Mouse (Mus musculus): ENCODE results near the gene Ctcfl.

Gene Ctcfl

DNA sequence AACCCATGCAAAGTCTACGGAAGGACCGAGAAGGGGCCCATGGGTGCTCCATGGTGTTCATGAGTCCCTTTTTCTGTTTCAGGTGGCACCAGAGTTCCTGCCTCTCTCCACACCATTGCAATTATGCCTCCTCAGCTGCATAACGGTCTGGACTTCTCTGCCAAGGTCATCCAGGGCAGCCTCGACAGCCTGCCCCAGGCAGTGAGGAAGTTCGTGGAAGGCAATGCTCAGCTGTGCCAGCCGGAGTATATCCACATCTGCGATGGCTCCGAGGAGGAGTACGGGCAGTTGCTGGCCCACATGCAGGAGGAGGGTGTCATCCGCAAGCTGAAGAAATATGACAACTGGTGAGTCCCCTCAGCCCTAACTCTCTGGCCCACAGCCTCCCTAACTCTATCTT is 33.9 kb upstream of the Ctcfl start:
- Histone ChIP-seq H3K27me3 (ENCODE audit: control insufficient read depth, insufficient read depth, low read length, poor library complexity, severe bottlenecking) (no peaks in the 10 kb centered on the region), H3K36me3 (ENCODE audit: control insufficient read depth, insufficient read depth, low read length, poor library complexity, severe bottlenecking) (no peaks in the 10 kb centered on the region)
- DNase-seq (ENCODE audit: low read depth, low spot score), result no peak

DNA sequence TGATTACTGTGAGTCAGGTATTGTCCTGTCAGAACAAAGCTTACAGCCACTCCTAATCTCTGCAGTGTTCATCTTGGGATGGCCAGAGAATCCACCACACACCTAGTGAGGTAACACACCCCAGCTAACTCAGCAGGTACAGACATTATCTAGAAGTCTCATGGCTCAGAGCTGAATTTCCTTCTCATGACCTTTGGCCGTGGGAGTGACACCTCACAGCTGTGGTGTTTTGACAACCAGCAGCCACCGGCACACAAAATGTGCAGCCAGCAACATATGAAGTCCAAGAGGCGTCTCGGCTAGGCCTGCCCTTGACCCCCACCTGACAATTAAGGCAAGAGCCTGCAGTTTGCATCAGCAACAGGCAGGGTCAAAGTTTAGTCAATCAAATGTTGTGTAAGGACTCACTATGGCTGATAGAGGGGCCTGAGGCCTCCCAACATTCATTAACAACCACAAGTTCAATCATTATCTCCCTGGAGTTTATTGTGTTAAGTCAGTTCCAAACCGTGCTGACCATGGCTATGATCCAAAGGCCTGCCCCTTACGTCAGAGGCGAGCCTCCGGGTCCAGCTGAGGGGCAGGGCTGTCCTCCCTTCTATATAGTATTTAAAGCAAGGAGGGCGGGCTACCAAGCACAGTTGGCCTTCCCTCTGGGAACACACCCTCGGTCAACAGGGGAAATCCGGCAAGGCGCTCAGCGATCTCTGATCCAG is 33.3 kb upstream of the Ctcfl start, which contains the start of gene Pck1:
TSS of gene Pck1 (plus strand) at position 613 of the 716 bp plus-strand sequence.
- H3K36me3 ChIP-seq (ENCODE audit: control insufficient read depth, insufficient read depth, low read length, poor library complexity, severe bottlenecking), result no peaks in the 10 kb centered on the region
- DNase-seq (ENCODE audit: low read depth, low spot score), result no peak
- no peaks in the 10 kb centered on the region for H3K27me3 ChIP-seq (ENCODE audit: control insufficient read depth, insufficient read depth, low read length, poor library complexity, severe bottlenecking)

DNA sequence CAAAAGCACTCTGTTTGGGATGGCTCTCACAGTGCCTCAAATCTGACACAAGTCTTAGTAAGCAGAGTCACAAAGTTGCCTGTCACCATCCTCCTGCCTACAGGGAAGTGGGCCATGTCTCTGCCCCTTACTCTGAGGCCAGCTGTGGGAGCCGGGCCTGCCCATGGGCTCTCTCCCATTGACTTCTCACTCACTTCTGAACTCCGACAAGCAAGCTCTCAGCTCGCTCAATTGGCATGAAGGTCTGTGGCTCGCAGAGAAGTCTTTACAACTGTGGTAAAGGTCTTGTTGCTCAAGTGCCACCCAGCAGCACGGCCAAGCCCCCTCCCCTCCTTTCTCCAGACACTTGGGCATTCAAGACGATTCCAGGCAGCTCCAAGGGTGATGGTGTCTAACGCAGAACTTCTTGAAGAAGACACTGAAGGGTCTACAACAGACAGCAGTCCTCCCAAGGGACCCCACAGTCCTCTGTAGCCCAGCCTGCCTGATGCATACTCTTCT is 32.5 kb upstream of the Ctcfl start:
- no peaks in the 10 kb centered on the region for H3K27me3 ChIP-seq (ENCODE audit: control insufficient read depth, insufficient read depth, low read length, poor library complexity, severe bottlenecking)
- no peak for DNase-seq (ENCODE audit: low read depth, low spot score)
- no peaks in the 10 kb centered on the region for H3K36me3 ChIP-seq (ENCODE audit: control insufficient read depth, insufficient read depth, low read length, poor library complexity, severe bottlenecking)

DNA sequence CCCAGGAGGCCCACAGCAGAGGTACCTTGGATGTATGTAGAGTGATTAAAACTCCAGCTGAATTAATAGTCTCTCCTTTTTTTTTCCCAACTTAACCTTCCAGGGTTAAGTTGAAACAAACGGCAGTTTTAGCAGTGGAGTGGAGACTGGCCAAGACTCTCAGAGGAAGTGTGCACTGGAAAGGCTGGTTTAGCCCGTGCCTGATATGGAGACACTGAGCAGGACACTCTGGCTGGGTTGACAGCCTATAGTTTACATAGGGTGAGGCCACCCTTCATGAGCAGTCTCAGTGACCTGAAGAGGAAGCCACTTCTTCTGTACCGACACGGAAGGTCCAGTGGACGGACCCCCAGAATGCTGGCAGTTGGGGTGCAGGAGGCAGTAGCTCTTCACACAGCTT is 32.0 kb upstream of the Ctcfl start:
- H3K27me3 ChIP-seq (ENCODE audit: control insufficient read depth, insufficient read depth, low read length, poor library complexity, severe bottlenecking), result no peaks in the 10 kb centered on the region

DNA sequence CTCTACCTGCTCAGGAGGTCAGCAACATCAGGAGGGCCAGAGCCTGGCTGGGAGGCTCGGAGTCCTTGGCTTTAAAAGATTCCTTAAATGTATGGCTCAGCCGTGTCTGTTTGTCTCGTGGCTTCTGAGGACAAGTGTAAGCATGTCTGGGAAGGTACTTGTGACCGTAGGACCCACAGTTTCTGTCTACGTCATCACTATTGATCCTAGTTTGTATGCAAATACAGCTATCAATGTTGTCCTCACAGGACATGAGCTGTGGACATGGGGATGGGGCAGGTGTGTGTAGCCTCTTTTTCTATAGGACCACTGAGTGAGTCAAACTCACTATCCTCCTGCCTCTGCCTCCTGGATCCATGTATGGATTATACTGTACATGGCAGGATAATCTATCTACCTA is 28.7 kb upstream of the Ctcfl start:
- no peaks in the 10 kb centered on the region for H3K27me3 ChIP-seq (ENCODE audit: control insufficient read depth, insufficient read depth, low read length, poor library complexity, severe bottlenecking)
- no peaks in the 10 kb centered on the region for H3K36me3 ChIP-seq (ENCODE audit: control insufficient read depth, insufficient read depth, low read length, poor library complexity, severe bottlenecking)
- no peak for DNase-seq (ENCODE audit: low read depth, low spot score)

More for the DNA sequence above, 32.0 kb upstream of the Ctcfl start:
- DNase-seq (ENCODE audit: low read depth, low spot score), result no peak
- no peaks in the 10 kb centered on the region for H3K36me3 ChIP-seq (ENCODE audit: control insufficient read depth, insufficient read depth, low read length, poor library complexity, severe bottlenecking)

DNA sequence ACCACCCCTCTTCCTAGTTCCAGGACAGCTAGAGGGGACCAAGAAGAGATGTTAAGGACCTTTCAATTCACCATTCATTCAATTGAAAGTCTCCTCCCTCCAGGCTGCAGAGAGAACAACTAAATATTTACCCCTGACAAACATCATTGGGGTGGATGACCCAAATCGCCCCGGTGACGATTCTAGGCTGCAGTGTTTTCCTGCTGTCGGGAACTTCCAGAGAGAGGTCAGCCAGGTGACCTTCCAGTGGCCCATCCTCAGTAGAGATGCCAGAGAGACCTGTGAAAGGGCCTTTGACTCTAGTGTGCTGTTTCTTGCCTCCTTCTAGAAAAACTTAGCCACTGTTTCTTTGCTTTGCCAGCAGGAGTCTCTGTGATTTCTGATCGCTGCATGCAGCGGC is 27.4 kb upstream of the Ctcfl start:
- no peak for DNase-seq (ENCODE audit: low read depth, low spot score)
- H3K27me3 ChIP-seq (ENCODE audit: control insufficient read depth, insufficient read depth, low read length, poor library complexity, severe bottlenecking), result no peaks in the 10 kb centered on the region

DNA sequence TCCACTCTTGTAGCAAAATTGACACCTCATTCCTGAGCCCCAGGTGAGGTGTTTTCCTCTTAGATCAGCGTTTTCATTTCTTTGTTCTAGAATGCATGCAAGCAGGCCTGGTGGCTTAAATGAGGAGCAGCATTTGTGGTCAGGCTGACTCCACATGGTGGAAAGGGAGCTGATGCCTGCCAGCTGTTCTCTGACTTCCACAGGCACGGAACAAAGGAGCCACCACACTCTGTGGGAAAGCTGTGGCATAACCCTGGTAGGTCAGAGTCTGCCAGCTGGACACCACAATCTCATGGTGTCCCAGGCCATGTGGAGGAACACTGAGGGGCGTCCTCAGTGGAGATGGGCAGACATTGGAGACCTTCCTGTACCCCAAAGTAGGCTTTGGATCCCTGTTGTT is 26.5 kb upstream of the Ctcfl start:
- H3K27me3 ChIP-seq (ENCODE audit: control insufficient read depth, insufficient read depth, low read length, poor library complexity, severe bottlenecking), result no peaks in the 10 kb centered on the region
- no peaks in the 10 kb centered on the region for H3K36me3 ChIP-seq (ENCODE audit: control insufficient read depth, insufficient read depth, low read length, poor library complexity, severe bottlenecking)
- no peak for DNase-seq (ENCODE audit: low read depth, low spot score)

More for the DNA sequence above, 27.4 kb upstream of the Ctcfl start:
- no peaks in the 10 kb centered on the region for H3K36me3 ChIP-seq (ENCODE audit: control insufficient read depth, insufficient read depth, low read length, poor library complexity, severe bottlenecking)

DNA sequence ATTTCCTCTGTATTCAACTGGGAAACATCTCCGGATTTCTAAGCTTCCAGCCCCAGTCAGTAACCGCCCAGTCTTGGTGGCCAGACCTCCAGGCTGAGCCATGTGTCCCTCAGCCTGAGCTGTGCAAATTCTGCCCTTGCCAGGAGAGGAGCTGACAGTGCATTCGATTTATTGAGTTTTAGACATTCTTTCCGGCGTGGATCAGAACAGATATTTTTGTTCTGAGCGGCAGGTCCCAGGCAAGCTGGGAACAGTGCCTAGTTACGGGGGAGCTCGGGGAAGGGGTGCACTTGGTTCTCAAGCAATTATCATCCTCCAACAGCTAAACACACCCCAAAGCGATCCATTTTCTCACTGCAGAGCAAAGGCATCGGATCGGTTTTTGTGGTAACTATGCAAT is 24.3 kb upstream of the Ctcfl start:
- no peaks in the 10 kb centered on the region for H3K27me3 ChIP-seq (ENCODE audit: control insufficient read depth, insufficient read depth, low read length, poor library complexity, severe bottlenecking)
- no peak for DNase-seq (ENCODE audit: low read depth, low spot score)
- H3K36me3 ChIP-seq (ENCODE audit: control insufficient read depth, insufficient read depth, low read length, poor library complexity, severe bottlenecking), result no peaks in the 10 kb centered on the region

DNA sequence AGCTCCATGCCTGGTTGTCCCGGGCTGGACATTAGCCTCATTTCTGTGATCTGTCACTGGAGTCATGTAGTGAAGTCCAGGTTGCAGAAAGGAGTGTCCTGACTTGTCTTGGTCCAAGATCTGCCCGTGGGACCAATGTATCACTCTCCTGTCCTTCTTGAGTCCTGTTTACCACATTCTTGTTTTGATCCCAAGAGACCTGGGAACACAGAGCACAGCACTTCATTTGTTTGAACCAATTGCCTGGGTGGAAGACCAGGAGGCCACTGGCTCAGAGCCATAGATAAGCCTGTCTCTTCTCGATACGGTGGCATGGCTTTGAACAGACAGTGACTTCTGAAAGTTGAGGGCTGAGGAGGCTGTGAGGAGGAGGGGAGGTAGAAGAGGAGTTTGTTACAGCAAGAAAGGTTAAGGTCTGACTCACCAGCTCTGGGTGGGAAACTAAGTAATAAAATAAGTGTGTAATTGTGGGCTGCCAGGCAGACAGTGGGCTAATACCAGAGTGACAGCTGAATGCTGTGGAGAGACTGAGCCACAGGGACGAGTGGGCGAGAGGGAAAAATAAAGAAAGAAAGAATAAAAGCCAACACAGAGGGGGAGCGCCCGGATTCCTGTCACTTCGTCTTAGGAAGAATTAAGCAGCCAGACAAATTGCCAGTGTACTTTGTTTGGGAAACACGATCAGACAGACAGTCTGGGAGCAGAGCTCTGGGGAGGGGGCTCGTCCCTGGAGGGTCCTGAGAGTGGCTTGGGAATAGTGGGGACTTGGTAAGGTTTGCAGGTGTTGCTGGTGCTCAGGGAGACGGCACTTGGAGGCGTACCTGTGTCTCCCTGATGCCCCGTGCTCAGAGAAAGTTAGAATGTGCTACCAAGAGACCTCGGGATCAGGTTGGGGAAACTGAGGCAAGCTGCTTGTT is 19.3 kb upstream of the Ctcfl start:
- Histone ChIP-seq H3K36me3 (ENCODE audit: control insufficient read depth, insufficient read depth, low read length, poor library complexity, severe bottlenecking) (no peaks in the 10 kb centered on the region), H3K27me3 (ENCODE audit: control insufficient read depth, insufficient read depth, low read length, poor library complexity, severe bottlenecking) (no peaks in the 10 kb centered on the region)
- DNase-seq (ENCODE audit: low read depth, low spot score), result no peak

DNA sequence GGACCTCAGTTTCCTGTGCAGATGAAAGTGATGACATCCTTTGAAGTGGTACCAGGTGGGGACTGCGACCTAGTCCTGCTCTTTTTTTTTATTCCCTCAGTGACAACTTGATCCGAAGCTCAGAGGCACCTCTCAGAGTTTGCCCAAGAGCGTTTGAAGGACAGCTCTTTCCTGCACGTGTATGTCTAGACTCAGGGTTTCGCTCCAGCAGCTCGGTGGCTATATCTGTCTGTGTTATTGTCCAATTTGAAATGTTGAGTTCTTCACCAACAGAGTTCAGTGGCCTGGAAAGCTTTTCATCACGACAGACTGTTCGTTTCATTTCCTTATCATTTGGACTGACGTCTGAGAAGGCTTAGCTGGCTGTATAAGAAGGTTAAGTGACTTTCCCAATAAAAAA is 15.4 kb upstream of the Ctcfl start:
- DNase-seq (ENCODE audit: low read depth, low spot score), result no peak
- no peaks in the 10 kb centered on the region for H3K27me3 ChIP-seq (ENCODE audit: control insufficient read depth, insufficient read depth, low read length, poor library complexity, severe bottlenecking)
- no peaks in the 10 kb centered on the region for H3K36me3 ChIP-seq (ENCODE audit: control insufficient read depth, insufficient read depth, low read length, poor library complexity, severe bottlenecking)

DNA sequence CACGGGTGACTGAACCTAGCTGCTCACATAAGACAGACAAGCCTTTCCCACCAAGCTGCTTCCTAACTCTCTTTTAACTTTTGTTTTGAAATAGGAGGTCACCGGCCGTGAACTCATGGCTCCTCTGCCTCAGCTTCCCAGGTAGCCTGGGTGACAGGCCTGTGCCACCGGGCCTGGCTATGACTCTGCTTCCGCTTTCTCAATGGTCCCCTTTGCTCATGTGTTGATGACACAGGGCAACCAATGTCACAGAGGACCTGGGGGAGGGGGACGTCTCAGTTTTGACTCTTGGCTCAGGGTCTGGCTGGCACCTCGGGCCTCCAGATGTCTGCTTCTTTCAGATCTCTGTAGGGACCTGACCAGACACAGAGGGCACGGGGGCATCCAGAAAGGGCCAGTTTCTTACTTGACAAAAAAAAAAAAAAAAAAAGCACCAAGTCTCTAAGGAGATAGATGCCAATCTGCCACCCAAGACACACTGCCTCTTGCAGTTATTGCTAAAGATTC is 13.5 kb upstream of the Ctcfl start:
- Histone ChIP-seq H3K36me3 (ENCODE audit: control insufficient read depth, insufficient read depth, low read length, poor library complexity, severe bottlenecking) (no peaks in the 10 kb centered on the region), H3K27me3 (ENCODE audit: control insufficient read depth, insufficient read depth, low read length, poor library complexity, severe bottlenecking) (no peaks in the 10 kb centered on the region)
- no peak for DNase-seq (ENCODE audit: low read depth, low spot score)

DNA sequence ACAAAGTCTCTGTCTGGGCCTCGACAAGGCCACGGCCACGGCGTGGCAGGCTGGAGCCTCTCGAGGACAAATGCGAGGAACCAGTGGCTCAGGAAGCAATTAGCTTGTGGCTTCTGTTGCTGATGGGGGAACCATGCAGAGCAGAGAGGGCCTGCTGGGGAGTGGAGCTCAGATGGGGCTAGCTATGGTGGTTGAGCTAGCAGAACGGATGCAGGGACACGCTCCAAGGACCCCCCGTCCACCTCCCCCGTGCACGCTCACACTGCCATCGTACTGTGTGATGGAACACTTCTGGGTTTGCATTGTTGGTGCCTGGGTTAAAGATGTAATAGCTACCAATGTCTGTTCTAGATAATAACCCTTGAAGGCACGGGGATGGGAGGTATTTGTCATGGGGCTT is 12.9 kb upstream of the Ctcfl start:
- DNase-seq (ENCODE audit: low read depth, low spot score), result no peak
- no peaks in the 10 kb centered on the region for H3K36me3 ChIP-seq (ENCODE audit: control insufficient read depth, insufficient read depth, low read length, poor library complexity, severe bottlenecking)
- H3K27me3 ChIP-seq (ENCODE audit: control insufficient read depth, insufficient read depth, low read length, poor library complexity, severe bottlenecking), result no peaks in the 10 kb centered on the region; the same call in 1 of the 2 replicates

DNA sequence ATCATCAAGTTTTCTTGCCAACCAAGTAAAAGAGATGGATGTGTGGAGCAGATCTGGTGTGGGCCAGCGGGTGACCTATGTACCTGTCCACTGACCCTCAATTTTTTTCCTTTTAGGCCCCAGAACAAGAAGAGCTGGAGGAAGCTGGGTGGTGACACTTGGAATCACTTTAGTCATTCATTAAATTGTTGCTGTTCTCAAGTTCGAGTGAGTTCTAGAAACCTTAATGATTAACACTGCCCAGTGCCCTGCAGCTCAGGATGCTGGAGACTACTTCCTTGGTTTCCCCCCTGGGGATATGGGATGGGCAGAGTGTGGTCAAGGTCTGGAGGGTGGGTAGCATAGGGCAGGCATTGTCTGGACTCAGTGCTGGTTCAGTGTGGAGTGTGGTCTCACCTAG is 9.8 kb upstream of the Ctcfl start:
- H3K27me3 ChIP-seq (ENCODE audit: control insufficient read depth, insufficient read depth, low read length, poor library complexity, severe bottlenecking), result no peaks in the 10 kb centered on the region; the same call in 1 of the 2 replicates
- no peak for DNase-seq (ENCODE audit: low read depth, low spot score)
- no peaks in the 10 kb centered on the region for H3K36me3 ChIP-seq (ENCODE audit: control insufficient read depth, insufficient read depth, low read length, poor library complexity, severe bottlenecking)

DNA sequence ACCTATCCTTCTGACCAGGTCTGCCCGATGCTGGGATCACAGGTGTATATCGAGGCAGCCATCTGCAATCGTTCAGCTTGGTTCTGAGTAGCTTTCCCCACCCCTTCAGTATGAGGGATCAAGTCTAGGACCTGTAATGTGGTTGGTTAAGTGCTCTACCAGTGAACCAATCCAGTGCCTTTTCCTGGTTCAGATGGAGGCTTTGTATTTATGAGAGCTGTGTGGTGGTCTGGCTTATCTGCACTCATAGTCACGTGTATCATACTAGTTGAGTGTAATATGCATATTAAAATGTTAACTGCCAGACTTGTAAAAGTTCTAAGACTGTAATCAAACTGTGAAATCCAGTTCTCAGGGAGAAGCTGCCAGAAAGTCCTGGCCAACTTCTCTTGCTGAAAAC is 7.1 kb upstream of the Ctcfl start:
- no peaks in the 10 kb centered on the region; the same call in 1 of the 2 replicates for H3K27me3 ChIP-seq (ENCODE audit: control insufficient read depth, insufficient read depth, low read length, poor library complexity, severe bottlenecking)
- no peak for DNase-seq (ENCODE audit: low read depth, low spot score)

More for the DNA sequence above, 7.1 kb upstream of the Ctcfl start:
- H3K36me3 ChIP-seq (ENCODE audit: control insufficient read depth, insufficient read depth, low read length, poor library complexity, severe bottlenecking), result no peaks in the 10 kb centered on the region

Data from splenic B cell, adult 2 months (primary cell).